Mouse (Mus musculus) T-cell, adult 2 months (primary cell): Measurements from ENCODE around the gene Rasgrp1.
A peak's percentile ranks its signal among the peaks of the same experiment; 100 is the strongest.

Experiments used
- DNase-seq: peaks from one replicate; pipeline ENCODE4 v3.0.0; 2022; ENCODE audit warnings: low spot score

Gene Rasgrp1

DNA sequence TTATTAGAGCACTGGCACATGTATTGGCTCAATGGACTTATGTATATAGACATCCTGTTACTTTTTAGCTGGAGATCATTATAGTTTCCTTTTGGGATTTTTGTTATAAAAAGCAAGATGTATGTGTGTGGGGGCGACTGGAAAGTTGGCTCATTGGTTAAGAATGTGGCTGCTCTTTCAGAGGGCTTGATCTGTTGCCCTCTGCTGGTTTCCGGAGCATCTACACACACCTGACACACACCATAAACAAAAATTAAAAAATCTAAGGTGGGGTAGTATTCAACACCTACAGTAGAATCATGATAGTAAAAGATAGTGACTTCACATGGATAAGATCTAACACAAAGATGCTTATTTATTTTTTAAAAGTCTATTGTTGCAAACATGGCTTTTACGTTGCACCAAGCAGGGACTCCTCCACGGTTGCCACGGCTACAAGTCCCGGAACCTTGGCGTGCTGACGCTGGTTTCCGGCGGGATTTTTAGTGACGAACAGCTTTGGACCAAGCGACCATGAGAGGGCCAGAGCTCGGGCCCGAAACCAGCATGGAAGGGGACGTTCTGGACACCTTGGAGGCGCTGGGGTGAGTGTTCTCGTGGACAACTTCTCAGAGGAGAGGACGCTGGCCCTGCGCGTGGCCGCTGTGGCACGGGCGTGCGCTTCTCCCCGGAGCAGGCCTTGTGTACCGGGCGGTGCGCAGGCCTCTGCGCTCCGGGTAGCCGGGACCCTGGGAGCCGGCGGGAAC is 93.4 kb downstream of the Rasgrp1 start, which contains the start of gene Fam98b:
Gene Fam98b, plus strand, starts transcription at position 485 of the 746 bp plus-strand sequence.
- peak; percentile 88 for DNase-seq

DNA sequence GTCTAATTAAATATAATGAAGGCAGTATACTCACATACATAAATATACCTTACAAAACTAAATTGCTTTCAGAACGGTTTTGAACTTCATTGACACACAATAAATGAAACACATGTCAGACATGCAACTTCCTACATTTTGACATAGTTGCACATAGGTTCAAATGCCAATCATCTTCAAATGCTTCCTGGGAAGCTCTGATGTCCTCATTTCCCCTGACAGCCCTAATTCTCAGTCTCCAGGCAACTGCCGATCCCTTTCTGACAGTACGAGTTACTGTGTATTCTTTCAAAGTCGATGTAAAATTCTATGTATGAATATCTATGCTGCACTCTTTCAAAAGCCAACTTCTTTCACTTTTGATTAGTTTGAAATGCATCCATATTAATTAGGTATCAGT is 100.8 kb downstream of the Rasgrp1 start:
- DNase-seq, result no peak

GRCm38 (mm10) chr2:117231257-117231656 is 111.5 kb downstream of the Rasgrp1 start:
- peak; percentile 51 for DNase-seq

GRCm38 (mm10) chr2:117230261-117230660 is 112.5 kb downstream of the Rasgrp1 start:
- no peak for DNase-seq
